Comparison of ENCODE assay signal across 25 mouse cellular contexts in genomic region chr10:105803461-105803860, GRCm38 (mm10).
"Had no signal": no experiment of that assay in that cellular context is flagged by ENCODE, and none has a peak within 500 bp of the region (broad histone marks: within the 10 kb centered on the region; RNA-seq: fewer than 3 reads in every experiment).

No protein-coding gene starts in this region.

- H3K27ac ChIP-seq: embryonic facial prominence, embryonic 10.5 days; embryonic facial prominence, embryonic 12.5 days; embryonic facial prominence, embryonic 13.5 days; embryonic facial prominence, embryonic 15.5 days; forebrain, embryonic 10.5 days; forebrain, embryonic 12.5 days; forebrain, embryonic 13.5 days; forebrain, embryonic 15.5 days; gastrocnemius, adult 2 months; heart, adult 2 months; heart, embryonic 10.5 days had no signal

- H3K36me3 ChIP-seq: embryonic facial prominence, embryonic 12.5 days; embryonic facial prominence, embryonic 13.5 days; embryonic facial prominence, embryonic 15.5 days; forebrain, embryonic 10.5 days; forebrain, embryonic 12.5 days; forebrain, embryonic 15.5 days; heart, embryonic 10.5 days had no signal

- H3K9me3 ChIP-seq: embryonic facial prominence, embryonic 10.5 days; embryonic facial prominence, embryonic 12.5 days; embryonic facial prominence, embryonic 13.5 days; embryonic facial prominence, embryonic 15.5 days; forebrain, embryonic 10.5 days; forebrain, embryonic 12.5 days; forebrain, embryonic 13.5 days; forebrain, embryonic 15.5 days; heart, embryonic 10.5 days had no signal

- DNase-seq: cerebellum, postnatal 10 days; cerebellum, postnatal 14 days; cerebellum, postnatal 25 days; cerebellum, postnatal 36 days; embryo, embryonic 11 days; forebrain, postnatal 0 days; gastrocnemius, adult 2 months; gastrocnemius, postnatal 10 days; gastrocnemius, postnatal 14 days; gastrocnemius, postnatal 25 days; gastrocnemius, postnatal 36 days; heart, adult 18-20 months; heart, adult 2 months had no signal

- H3K9ac ChIP-seq: embryonic facial prominence, embryonic 12.5 days; embryonic facial prominence, embryonic 13.5 days; embryonic facial prominence, embryonic 15.5 days; forebrain, embryonic 12.5 days; forebrain, embryonic 13.5 days; forebrain, embryonic 15.5 days; forebrain, postnatal 0 days had no signal

- H3K4me3 ChIP-seq: embryonic facial prominence, embryonic 10.5 days; embryonic facial prominence, embryonic 12.5 days; embryonic facial prominence, embryonic 13.5 days; embryonic facial prominence, embryonic 15.5 days; erythroblast, embryonic 14.5 days; forebrain, embryonic 10.5 days; forebrain, embryonic 12.5 days; forebrain, embryonic 13.5 days; forebrain, embryonic 15.5 days; gastrocnemius, adult 2 months; heart, adult 2 months; heart, embryonic 10.5 days had no signal

- ATAC-seq: forebrain, embryonic 13.5 days; forebrain, embryonic 14.5 days; forebrain, embryonic 15.5 days; forebrain, embryonic 16.5 days; forebrain, postnatal 0 days had no signal

- H3K4me1 ChIP-seq: embryonic facial prominence, embryonic 10.5 days; embryonic facial prominence, embryonic 15.5 days; forebrain, embryonic 10.5 days; forebrain, embryonic 12.5 days; forebrain, embryonic 13.5 days; forebrain, embryonic 15.5 days; heart, embryonic 10.5 days had no signal

- H3K27me3 ChIP-seq: embryonic facial prominence, embryonic 12.5 days; embryonic facial prominence, embryonic 13.5 days; embryonic facial prominence, embryonic 15.5 days; forebrain, embryonic 12.5 days; forebrain, embryonic 13.5 days; forebrain, embryonic 15.5 days had no signal
